Mouse (Mus musculus): ENCODE data around the gene 4933402N03Rik. TPM values are rescaled to one million over a fixed set of nuclear protein-coding genes. Genes with fewer than 3 reads are reported as not detected.

The 4933402N03Rik gene
- total and polyA plus RNA-seq, 2 experiments from 2014 or later, result not detected

GRCm38 (mm10) chr7:131169099-131169498 is 23.0 kb upstream of the 4933402N03Rik start:
- Histone ChIP-seq H3K4me1 (ENCODE audit: insufficient read depth, low read length) (no peaks in the 10 kb centered on the region), H3K4me2 (ENCODE audit: low read depth, low read length, poor library complexity, severe bottlenecking) (no peak overlapping the region), H3K4me3 (ENCODE audit: low read depth, low read length) (no peak overlapping the region), H3K27me3 (ENCODE audit: insufficient read depth, low read length) (no peaks in the 10 kb centered on the region), H3K9me3 (ENCODE audit: low read length) (no peaks in the 10 kb centered on the region), H3K9ac (replicated peaks; ENCODE audit: low read length, poor library complexity, severe bottlenecking) (no peak overlapping the region), H3K27ac (ENCODE audit: low read depth, low read length) (no peak overlapping the region), H3K36me3 (ENCODE audit: insufficient read depth, low read length) (no peaks in the 10 kb centered on the region)
- ATAC-seq (ENCODE audit: low FRiP score) (no peak), DNase-seq (ENCODE audit: low spot score) (no peak)
- TF ChIP-seq CTCF (IDR thresholded peaks at IDR 0.05), result no peak
- WGBS, result 66% methylated on average over 2 of the region's 2 CpGs

DNA sequence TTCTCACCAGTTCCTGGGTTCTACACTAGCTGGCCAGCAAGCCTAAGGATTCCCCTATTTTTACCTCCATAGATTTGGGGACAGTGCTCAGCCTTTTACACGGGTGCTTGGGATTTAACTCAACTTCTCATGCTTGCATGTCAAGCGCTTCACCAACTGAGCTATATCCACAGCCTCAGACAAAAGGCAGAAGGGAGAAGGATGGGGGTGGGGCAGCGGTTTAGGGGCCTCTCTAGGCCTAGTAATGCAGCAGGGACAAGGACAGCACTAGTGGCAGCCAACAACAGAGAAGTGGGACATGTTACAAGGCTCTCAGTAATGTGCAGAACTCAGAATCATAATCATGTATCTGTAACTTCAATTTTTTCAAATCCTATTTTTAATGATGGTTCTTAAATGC is 21.7 kb upstream of the 4933402N03Rik start:
- no peak for TF ChIP-seq CTCF (IDR thresholded peaks at IDR 0.05)
- Histone ChIP-seq H3K4me3 (ENCODE audit: low read depth, low read length) (no peak overlapping the region), H3K9ac (replicated peaks; ENCODE audit: low read length, poor library complexity, severe bottlenecking) (no peak overlapping the region), H3K4me1 (ENCODE audit: insufficient read depth, low read length) (no peaks in the 10 kb centered on the region), H3K36me3 (ENCODE audit: insufficient read depth, low read length) (no peaks in the 10 kb centered on the region), H3K4me2 (ENCODE audit: low read depth, low read length, poor library complexity, severe bottlenecking) (no peak overlapping the region), H3K9me3 (ENCODE audit: low read length) (no peaks in the 10 kb centered on the region), H3K27ac (ENCODE audit: low read depth, low read length) (no peak overlapping the region), H3K27me3 (ENCODE audit: insufficient read depth, low read length) (no peaks in the 10 kb centered on the region)
- 79% methylated on average over 3 of the region's 3 CpGs for WGBS
- no peak for ATAC-seq (ENCODE audit: low FRiP score)
- no peak for DNase-seq (ENCODE audit: low spot score)

- no peak for DNase-seq (ENCODE audit: low spot score)
- Histone ChIP-seq H3K9ac (replicated peaks; ENCODE audit: low read length, poor library complexity, severe bottlenecking) (no peak overlapping the region), H3K4me3 (ENCODE audit: low read depth, low read length) (no peak overlapping the region), H3K9me3 (ENCODE audit: low read length) (no peaks in the 10 kb centered on the region), H3K27ac (ENCODE audit: low read depth, low read length) (no peak overlapping the region), H3K36me3 (ENCODE audit: insufficient read depth, low read length) (no peaks in the 10 kb centered on the region), H3K4me2 (ENCODE audit: low read depth, low read length, poor library complexity, severe bottlenecking) (no peak overlapping the region), H3K27me3 (ENCODE audit: insufficient read depth, low read length) (no peaks in the 10 kb centered on the region), H3K4me1 (ENCODE audit: insufficient read depth, low read length) (no peaks in the 10 kb centered on the region)
- no peak for TF ChIP-seq CTCF (IDR thresholded peaks at IDR 0.05)
- 85% methylated on average over 7 of the region's 7 CpGs for WGBS
- no peak for ATAC-seq (ENCODE audit: low FRiP score)
These were observed 16.1 kb upstream of the 4933402N03Rik start for GRCm38 (mm10) chr7:131162251-131162650.

GRCm38 (mm10) chr7:131153044-131153443 is 6.9 kb upstream of the 4933402N03Rik start:
- Histone ChIP-seq H3K9ac (replicated peaks; ENCODE audit: low read length, poor library complexity, severe bottlenecking) (no peak overlapping the region), H3K27ac (ENCODE audit: low read depth, low read length) (no peak overlapping the region), H3K9me3 (ENCODE audit: low read length) (no peaks in the 10 kb centered on the region), H3K4me3 (ENCODE audit: low read depth, low read length) (no peak overlapping the region), H3K27me3 (ENCODE audit: insufficient read depth, low read length) (no peaks in the 10 kb centered on the region), H3K4me1 (ENCODE audit: insufficient read depth, low read length) (no peaks in the 10 kb centered on the region), H3K36me3 (ENCODE audit: insufficient read depth, low read length) (no peaks in the 10 kb centered on the region), H3K4me2 (ENCODE audit: low read depth, low read length, poor library complexity, severe bottlenecking) (no peak overlapping the region)
- DNase-seq (ENCODE audit: low spot score) (no peak), ATAC-seq (ENCODE audit: low FRiP score) (no peak)
- no peak for TF ChIP-seq CTCF (IDR thresholded peaks at IDR 0.05)
- WGBS, result 88% methylated on average over 5 of the region's 5 CpGs

GRCm38 (mm10) chr7:131150179-131150578 is 4.1 kb upstream of the 4933402N03Rik start:
- DNase-seq (ENCODE audit: low spot score), result no peak
- WGBS, result 89% methylated on average over 3 of the region's 3 CpGs

GRCm38 (mm10) chr7:131133181-131133580 is 12.9 kb downstream of the 4933402N03Rik start:
- ATAC-seq (ENCODE audit: low FRiP score) (no peak), DNase-seq (ENCODE audit: low spot score) (peak; percentile 46)
- no peak overlapping the region for H3K27ac ChIP-seq (ENCODE audit: low read depth, low read length)
- H3K36me3 ChIP-seq (ENCODE audit: insufficient read depth, low read length), result no peaks in the 10 kb centered on the region
- no peaks in the 10 kb centered on the region; the same call in 1 of the 2 replicates for H3K9me3 ChIP-seq (ENCODE audit: low read length)
- TF ChIP-seq CTCF (IDR thresholded peaks at IDR 0.05), result no peak
- H3K4me3 ChIP-seq (ENCODE audit: low read depth, low read length), result no peak overlapping the region
- H3K27me3 ChIP-seq (ENCODE audit: insufficient read depth, low read length), result no peaks in the 10 kb centered on the region
- H3K9ac ChIP-seq (replicated peaks; ENCODE audit: low read length, poor library complexity, severe bottlenecking), result no peak overlapping the region
- H3K4me2 ChIP-seq (ENCODE audit: low read depth, low read length, poor library complexity, severe bottlenecking), result no peak overlapping the region
- no peaks in the 10 kb centered on the region for H3K4me1 ChIP-seq (ENCODE audit: insufficient read depth, low read length)
- WGBS, result 59% methylated on average over 3 of the region's 3 CpGs

More at GRCm38 (mm10) chr7:131150179-131150578, 4.1 kb upstream of the 4933402N03Rik start:
- no peak for TF ChIP-seq CTCF (IDR thresholded peaks at IDR 0.05)
- Histone ChIP-seq H3K27ac (ENCODE audit: low read depth, low read length) (no peak overlapping the region), H3K27me3 (ENCODE audit: insufficient read depth, low read length) (no peaks in the 10 kb centered on the region), H3K36me3 (ENCODE audit: insufficient read depth, low read length) (no peaks in the 10 kb centered on the region), H3K4me3 (ENCODE audit: low read depth, low read length) (no peak overlapping the region), H3K9ac (replicated peaks; ENCODE audit: low read length, poor library complexity, severe bottlenecking) (no peak overlapping the region), H3K9me3 (ENCODE audit: low read length) (no peaks in the 10 kb centered on the region), H3K4me1 (ENCODE audit: insufficient read depth, low read length) (no peaks in the 10 kb centered on the region), H3K4me2 (ENCODE audit: low read depth, low read length, poor library complexity, severe bottlenecking) (no peak overlapping the region)
- ATAC-seq (ENCODE audit: low FRiP score), result no peak
